Mouse (Mus musculus) MEL (cell line): Measurements from ENCODE around the gene Cyth3. TPM values are rescaled to one million over a fixed set of nuclear protein-coding genes. Genes with fewer than 3 reads are reported as not detected.

Source experiments
- DNase-seq: peaks from one replicate; pipeline ENCODE4 v3.0.0; 2011; ENCODE audit warnings: low read depth, low spot score
- H3K27ac ChIP-seq: 2 replicates; pipeline ENCODE4 v1.5.1; 2012; ENCODE audit warnings: low read depth, mild to moderate bottlenecking, control low read depth, low read length, moderate library complexity; ENCODE audit not compliant: control insufficient read depth
- H3K27me3 ChIP-seq, 2 experiments: fragments of 150-350 bp in 1 of 2; sonication (generic) in 1 of 2; 2 replicates each; pipeline ENCODE4 v1.6.1; 2012; ENCODE audit warnings: low read length in 2 of 2, mild to moderate bottlenecking in 2 of 2, improper control_type of control experiment in 1 of 2, moderate library complexity in 1 of 2; ENCODE audit not compliant: insufficient read depth in 2 of 2, control insufficient read depth in 1 of 2
- H3K36me3 ChIP-seq, 2 experiments: 2 replicates each; pipeline ENCODE4 v1.6.1; 2012 to 2014; ENCODE audit warnings: low read length in 2 of 2, improper control_type of control experiment in 1 of 2, inconsistent platforms in 1 of 2, mild to moderate bottlenecking in 1 of 2; ENCODE audit not compliant: insufficient read depth in 2 of 2, control insufficient read depth in 1 of 2
- H3K4me1 ChIP-seq, 2 experiments: fragments of 150-350 bp in 1 of 2; sonication (generic) in 1 of 2; 2 replicates each; pipeline ENCODE4 v1.6.1; 2012; ENCODE audit warnings: low read length in 2 of 2, improper control_type of control experiment in 1 of 2, mild to moderate bottlenecking in 1 of 2; ENCODE audit not compliant: insufficient read depth in 2 of 2, control insufficient read depth in 1 of 2
- H3K4me3 ChIP-seq, 2 experiments: fragments of 150-350 bp in 1 of 2; sonication (generic) in 1 of 2; 2 replicates each; pipeline ENCODE4 v1.5.1; 2012; ENCODE audit warnings: low read depth in 2 of 2, low read length in 2 of 2, mild to moderate bottlenecking in 2 of 2, moderate library complexity in 2 of 2, control low read depth in 1 of 2, improper control_type of control experiment in 1 of 2; ENCODE audit not compliant: control insufficient read depth in 1 of 2, insufficient read depth in 1 of 2
- H3K79me2 ChIP-seq: 2 replicates; pipeline ENCODE4 v1.6.1; 2012; ENCODE audit warnings: mild to moderate bottlenecking, low read length, moderate library complexity; ENCODE audit not compliant: control insufficient read depth, poor library complexity, insufficient read depth
- H3K9ac ChIP-seq: 2 replicates; pipeline ENCODE4 v1.6.1; 2012; ENCODE audit warnings: low read depth, mild to moderate bottlenecking, control low read depth, low read length, moderate library complexity; ENCODE audit not compliant: control insufficient read depth, poor library complexity, severe bottlenecking
- H3K9me3 ChIP-seq: fragments of 150-350 bp; sonication (generic); replicated peaks from 2 replicates; pipeline ENCODE4 v1.6.1; 2012; ENCODE audit warnings: mild to moderate bottlenecking, low read length, improper control_type of control experiment, moderate library complexity; ENCODE audit not compliant: insufficient read depth
- BHLHE40 ChIP-seq: IDR thresholded peaks from 2 replicates; pipeline ENCODE4 v1.6.1; 2012; ENCODE audit warnings: low read depth, mild to moderate bottlenecking, inconsistent platforms, low read length, improper control_type of control experiment, borderline replicate concordance
- CHD1 ChIP-seq: IDR thresholded peaks from 2 replicates; pipeline ENCODE4 v1.6.1; 2012; ENCODE audit warnings: low read depth, mild to moderate bottlenecking, inconsistent platforms, low read length, improper control_type of control experiment
- CHD2 ChIP-seq: IDR thresholded peaks from 2 replicates; pipeline ENCODE4 v1.6.1; 2011; ENCODE audit warnings: low read length, improper control_type of control experiment
- CTCF ChIP-seq, 3 experiments: IDR thresholded peaks in 2 of 3; conservative IDR thresholded peaks in 1 of 3; 2 replicates each; pipeline ENCODE4 v1.5.1; 2011 to 2012; ENCODE audit warnings: low read length in 3 of 3, low read depth in 2 of 3, mild to moderate bottlenecking in 2 of 3, improper control_type of control experiment in 1 of 3, inconsistent platforms in 1 of 3, mixed read lengths in 1 of 3, moderate library complexity in 1 of 3; ENCODE audit not compliant: control insufficient read depth in 1 of 3, insufficient read depth in 1 of 3, poor library complexity in 1 of 3, severe bottlenecking in 1 of 3
- EP300 ChIP-seq, 2 experiments: IDR thresholded peaks; 2 replicates each; pipeline ENCODE4 v1.6.1; 2011; ENCODE audit warnings: improper control_type of control experiment in 2 of 2, low read length in 2 of 2, low read depth in 1 of 2, mild to moderate bottlenecking in 1 of 2
- ETS1 ChIP-seq: IDR thresholded peaks from 2 replicates; pipeline ENCODE4 v1.6.1; 2012; ENCODE audit warnings: low read depth, mild to moderate bottlenecking, inconsistent platforms, low read length, improper control_type of control experiment, moderate library complexity
- GABPA ChIP-seq: IDR thresholded peaks from 2 replicates; pipeline ENCODE4 v1.6.1; 2012; ENCODE audit warnings: low read depth, mild to moderate bottlenecking, inconsistent platforms, low read length, improper control_type of control experiment, moderate library complexity
- GATA1 ChIP-seq: IDR thresholded peaks from 2 replicates; pipeline ENCODE4 v1.6.1; 2011; ENCODE audit warnings: low read depth, low read length, improper control_type of control experiment
- HCFC1 ChIP-seq: IDR thresholded peaks from 2 replicates; pipeline ENCODE4 v1.6.1; 2012; ENCODE audit warnings: low read depth, mild to moderate bottlenecking, inconsistent platforms, low read length, improper control_type of control experiment, moderate library complexity
- MAFK ChIP-seq: IDR thresholded peaks from 2 replicates; pipeline ENCODE4 v1.6.1; 2011; ENCODE audit warnings: low read depth, mild to moderate bottlenecking, low read length, improper control_type of control experiment, borderline replicate concordance
- MAX ChIP-seq: IDR thresholded peaks from 2 replicates; pipeline ENCODE4 v1.6.1; 2011; ENCODE audit warnings: low read length, improper control_type of control experiment
- MAZ ChIP-seq: IDR thresholded peaks from 2 replicates; pipeline ENCODE4 v1.6.1; 2012; ENCODE audit warnings: low read depth, mild to moderate bottlenecking, inconsistent platforms, low read length, improper control_type of control experiment
- MYB ChIP-seq: IDR thresholded peaks from 2 replicates; pipeline ENCODE4 v1.6.1; 2011; ENCODE audit warnings: mild to moderate bottlenecking, low read depth, low read length, improper control_type of control experiment
- MYC ChIP-seq: IDR thresholded peaks from 2 replicates; pipeline ENCODE4 v1.6.1; 2011; ENCODE audit warnings: low read depth, mild to moderate bottlenecking, low read length, improper control_type of control experiment, moderate library complexity
- NELFE ChIP-seq: IDR thresholded peaks from 2 replicates; pipeline ENCODE4 v1.6.1; 2011; ENCODE audit warnings: low read depth, low read length, improper control_type of control experiment
- NRF1 ChIP-seq: IDR thresholded peaks from 2 replicates; pipeline ENCODE4 v1.6.1; 2014; ENCODE audit warnings: low read depth, mild to moderate bottlenecking, inconsistent platforms, low read length, improper control_type of control experiment, moderate library complexity; ENCODE audit not compliant: poor library complexity, insufficient read depth, severe bottlenecking
- POLR2AphosphoS5 ChIP-seq: IDR thresholded peaks from 2 replicates; pipeline ENCODE4 v1.6.1; 2012; ENCODE audit warnings: low read depth, borderline replicate concordance, mild to moderate bottlenecking, inconsistent platforms, low read length, moderate library complexity, mixed read lengths
- RCOR1 ChIP-seq: IDR thresholded peaks from 2 replicates; pipeline ENCODE4 v1.6.1; 2012; ENCODE audit warnings: low read depth, mild to moderate bottlenecking, inconsistent platforms, low read length, improper control_type of control experiment
- SIN3A ChIP-seq: IDR thresholded peaks from 2 replicates; pipeline ENCODE4 v1.6.1; 2012; ENCODE audit warnings: low read length, improper control_type of control experiment, inconsistent platforms
- TAL1 ChIP-seq: IDR thresholded peaks from 2 replicates; pipeline ENCODE4 v1.6.1; 2012; ENCODE audit warnings: mild to moderate bottlenecking, inconsistent platforms, low read length, moderate library complexity, mixed read lengths
- ZC3H11A ChIP-seq: IDR thresholded peaks from 2 replicates; pipeline ENCODE4 v1.6.1; 2012; ENCODE audit warnings: low read depth, mild to moderate bottlenecking, inconsistent platforms, low read length, improper control_type of control experiment
- ZKSCAN1 ChIP-seq: IDR thresholded peaks from 2 replicates; pipeline ENCODE4 v1.6.1; 2012; ENCODE audit warnings: low read depth, mild to moderate bottlenecking, inconsistent platforms, low read length, improper control_type of control experiment, moderate library complexity
- ZMIZ1 ChIP-seq: IDR thresholded peaks from 2 replicates; pipeline ENCODE4 v1.6.1; 2012; ENCODE audit warnings: low read depth, mild to moderate bottlenecking, inconsistent platforms, low read length, improper control_type of control experiment, moderate library complexity
- ZNF384 ChIP-seq: IDR thresholded peaks from 2 replicates; pipeline ENCODE4 v1.6.1; 2012; ENCODE audit warnings: low read depth, mild to moderate bottlenecking, inconsistent platforms, low read length, improper control_type of control experiment
- polyA plus RNA-seq, 2 experiments: library from polyadenylated mRNA; stranded (reverse) in 1 of 2; unstranded in 1 of 2; fragments of >175 nt in 1 of 2; fragments of >200 nt in 1 of 2; gene quantifications; 2 replicates each; pipeline versions ENCODE4 v1.2.1 to v1.2.4; 2012; ENCODE audit warnings: low replicate concordance in 2 of 2, low read depth in 1 of 2; ENCODE audit not compliant: insufficient read length in 2 of 2, insufficient read depth in 1 of 2, missing spikeins in 1 of 2
- total RNA-seq: library from RNA; depleted of rRNA; stranded (reverse); fragments of 300-350 nt; gene quantifications from 2 replicates; pipeline ENCODE4 v1.2.3, GENCODE M21; 2012

The Cyth3 gene
- total and polyA plus RNA-seq, 3 experiments: 41.1 to 44.9 TPM; not detected in 1

GRCm38 (mm10) chr5:143594291-143595065 lies 27.8 kb upstream of the Cyth3 start:
- Histone ChIP-seq H3K9me3 (no peaks in the 10 kb centered on the region), H3K27ac (no peak overlapping the region), H3K79me2 (no peaks in the 10 kb centered on the region), H3K27me3 (no peaks in the 10 kb centered on the region), H3K36me3 (no peaks in the 10 kb centered on the region), H3K9ac (no peak overlapping the region), H3K4me3 (no peak overlapping the region), H3K4me1 (no peaks in the 10 kb centered on the region)
- no peak for DNase-seq
- TF ChIP-seq ETS1 (no peak), ZNF384 (no peak), MAFK (no peak), HCFC1 (no peak), CHD2 (no peak), TAL1 (no peak), MAZ (no peak), NRF1 (no peak), CTCF (IDR thresholded peaks at IDR 0.05 in 2 of 3, conservative IDR thresholded peaks at IDR 0.05 in 1 of 3; ENCODE audit: control insufficient read depth in 1 of 3, insufficient read depth in 1 of 3, low read depth in 2 of 3, low read length in 3 of 3, poor library complexity in 1 of 3, severe bottlenecking in 1 of 3) (no peak)

DNA sequence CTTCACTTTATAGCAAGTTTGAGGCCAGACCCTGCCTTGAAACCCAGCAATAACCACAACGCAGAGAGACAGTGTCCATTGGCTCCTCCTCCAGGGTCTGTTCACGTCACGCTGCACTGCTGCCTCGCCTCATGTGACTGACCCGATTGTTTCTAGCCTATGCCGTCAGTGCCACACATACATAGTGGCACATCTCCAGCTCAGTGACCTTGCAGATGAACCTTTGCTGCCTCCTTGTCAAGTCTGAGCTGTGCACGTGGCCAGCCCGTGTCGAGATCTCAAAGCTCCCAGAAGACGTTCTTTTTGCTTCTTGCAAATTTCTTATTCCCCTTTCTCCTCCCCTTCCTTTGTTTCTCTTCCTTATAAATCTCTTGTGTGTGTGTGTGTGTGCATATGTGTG lies 20.2 kb upstream of the Cyth3 start:
- Histone ChIP-seq H3K9me3 (no peaks in the 10 kb centered on the region), H3K9ac (no peak overlapping the region), H3K27me3 (peaks cover 0 to 1% of the 10 kb centered on the region in 2 experiments; a peak in 1 of 4 replicates), H3K4me1 (0 out of 4 replicates have a peak, but pooled peaks cover 0 to 4% of the 10 kb centered on the region in 2 experiments), H3K79me2 (no peaks in the 10 kb centered on the region), H3K4me3 (no peak overlapping the region), H3K27ac (no peak overlapping the region), H3K36me3 (no peaks in the 10 kb centered on the region)
- DNase-seq: no peak
- TF ChIP-seq EP300 (IDR thresholded peaks at IDR 0.05; ENCODE audit: low read depth in 1 of 2, low read length in 2 of 2) (no peak), CHD1 (no peak), MAX (no peak), MAFK (no peak), ZKSCAN1 (no peak), POLR2AphosphoS5 (no peak), HCFC1 (no peak), MYC (no peak), TAL1 (no peak), SIN3A (no peak), NRF1 (no peak), NELFE (no peak), GATA1 (no peak), RCOR1 (no peak), GABPA (no peak), CHD2 (no peak), MYB (no peak), ZC3H11A (no peak), ZMIZ1 (no peak), BHLHE40 (no peak)
